Mouse (Mus musculus): ENCODE results near the gene Jarid2.

DNA sequence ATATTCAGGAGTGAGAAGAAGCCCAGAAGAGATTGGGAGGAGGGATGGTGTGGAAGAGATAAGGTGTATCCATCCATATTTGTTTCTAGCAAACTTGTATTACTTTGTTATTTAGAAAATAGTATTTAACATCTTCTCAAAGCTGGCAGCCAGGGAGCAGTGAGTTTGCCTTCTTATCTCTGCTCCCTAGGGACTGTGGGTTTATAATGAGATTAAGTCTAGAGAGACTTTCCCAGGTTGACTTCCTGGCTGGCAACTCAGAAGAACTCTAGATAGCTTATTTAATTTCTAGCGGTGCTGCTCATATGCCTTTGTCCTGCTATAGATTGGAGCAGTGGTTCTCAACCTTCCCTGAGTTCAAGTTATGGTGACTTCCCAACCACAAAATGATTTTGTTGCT is 51.2 kb downstream of the Jarid2 start:
- TF ChIP-seq EP300 (IDR thresholded peaks at IDR 0.05; ENCODE audit: insufficient read depth, low read depth, low read length) (no peak), CTCF (IDR thresholded peaks at IDR 0.05) (no peak)

All from heart, adult 2 months (tissue).